8 mouse cellular contexts compared by ENCODE assay signal in the genomic region with DNA sequence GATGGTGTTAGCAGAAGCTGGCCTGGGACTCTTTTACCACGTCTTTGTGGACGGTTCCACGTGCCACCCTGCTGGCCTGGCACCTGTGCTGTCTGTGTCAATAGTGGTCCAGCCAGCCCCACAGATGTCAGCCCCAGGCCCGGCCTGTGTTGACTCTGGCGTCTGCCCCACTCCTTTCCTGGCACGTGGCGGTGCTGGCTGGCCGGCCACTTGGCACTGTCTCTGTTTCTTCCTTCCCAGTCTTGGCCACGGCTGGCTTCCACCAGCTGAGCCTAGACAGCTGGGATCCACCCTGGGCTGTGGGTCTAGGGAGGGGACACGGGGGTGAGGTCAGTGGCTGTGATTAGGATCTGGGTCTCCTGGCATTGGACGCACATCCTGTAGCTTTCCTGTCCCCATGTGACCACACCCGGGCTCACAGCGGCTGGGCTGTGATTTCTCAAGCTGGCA. TPM values are rescaled to one million over a fixed set of nuclear protein-coding genes. Genes with fewer than 3 reads are reported as not detected.
DNase-seq lines count a peak whose midpoint lies in the region; ATAC-seq and TF ChIP-seq lines count a peak whose summit lies in the region.

No protein-coding gene starts in this region.

- no peak overlapping the region for H3K9ac ChIP-seq in hindbrain, embryonic 11.5 days (ENCODE audit: low read depth, low read length)
- H3K9ac ChIP-seq in heart, embryonic 11.5 days (ENCODE audit: low read depth, low read length), result peak overlapping the region; percentile 34; the same call in 1 of the 2 replicates
- peak overlapping the region; percentile 27; the same call in 1 of the 2 replicates for H3K9ac ChIP-seq in kidney, postnatal 0 days (ENCODE audit: low read depth, low read length)
- no peak overlapping the region for H3K9ac ChIP-seq in lung, embryonic 15.5 days

- no peak for DNase-seq in hindbrain, embryonic 10.5 days (ENCODE audit: low spot score)
- no peak for DNase-seq in hindbrain, embryonic 11.5 days (ENCODE audit: low spot score)
- no peak for DNase-seq in embryonic facial prominence, embryonic 10.5 days (ENCODE audit: low spot score)
- DNase-seq in kidney, postnatal 0 days (ENCODE audit: low spot score), result peak; percentile 69
- peak; percentile 71 for DNase-seq in right cerebral cortex, postnatal 25 days
- no peak for DNase-seq in thymus, postnatal 0 days (ENCODE audit: low spot score)

- peak overlapping the region; percentile 81 for H3K27ac ChIP-seq in hindbrain, embryonic 10.5 days
- no peak overlapping the region for H3K27ac ChIP-seq in hindbrain, embryonic 11.5 days (ENCODE audit: low read depth, low read length)
- H3K27ac ChIP-seq in embryonic facial prominence, embryonic 10.5 days (replicated peaks), result peak overlapping the region; percentile 79
- 0 out of 2 replicates have a peak overlapping the region, but pooled peaks have one; percentile 41 for H3K27ac ChIP-seq in heart, embryonic 11.5 days (ENCODE audit: low read depth, low read length)
- peak overlapping the region; percentile 15 for H3K27ac ChIP-seq in kidney, postnatal 0 days
- peak overlapping the region; percentile 52 for H3K27ac ChIP-seq in lung, embryonic 15.5 days

- H3K4me3 ChIP-seq in hindbrain, embryonic 10.5 days, result peak overlapping the region; percentile 29; the same call in 1 of the 2 replicates
- H3K4me3 ChIP-seq in hindbrain, embryonic 11.5 days (ENCODE audit: low read depth, low read length), result no peak overlapping the region
- H3K4me3 ChIP-seq in embryonic facial prominence, embryonic 10.5 days, result peak overlapping the region; percentile 42
- no peak overlapping the region for H3K4me3 ChIP-seq in heart, embryonic 11.5 days (ENCODE audit: low read depth, low read length)
- H3K4me3 ChIP-seq in kidney, postnatal 0 days (replicated peaks; ENCODE audit: low read depth, low read length), result no peak overlapping the region
- H3K4me3 ChIP-seq in lung, embryonic 15.5 days, result no peak overlapping the region

- TF ChIP-seq CTCF in kidney, postnatal 0 days (IDR thresholded peaks at IDR 0.05; ENCODE audit: low read depth), result no peak

- peaks cover 96% of the 10 kb centered on the region for H3K27me3 ChIP-seq in hindbrain, embryonic 10.5 days (ENCODE audit: insufficient read depth, poor library complexity, severe bottlenecking)
- H3K27me3 ChIP-seq in hindbrain, embryonic 11.5 days (ENCODE audit: control insufficient read depth, insufficient read depth, low read length), result no peaks in the 10 kb centered on the region
- H3K27me3 ChIP-seq in embryonic facial prominence, embryonic 10.5 days (replicated peaks; ENCODE audit: low read depth, poor library complexity, severe bottlenecking), result no peaks in the 10 kb centered on the region
- no peaks in the 10 kb centered on the region for H3K27me3 ChIP-seq in heart, embryonic 11.5 days (ENCODE audit: control insufficient read depth, insufficient read depth, low read length)
- H3K27me3 ChIP-seq in kidney, postnatal 0 days (ENCODE audit: insufficient read depth, low read length), result no peaks in the 10 kb centered on the region
- H3K27me3 ChIP-seq in lung, embryonic 15.5 days, result no peaks in the 10 kb centered on the region

- peaks cover 86% of the 10 kb centered on the region for H3K36me3 ChIP-seq in hindbrain, embryonic 10.5 days
- H3K36me3 ChIP-seq in hindbrain, embryonic 11.5 days (ENCODE audit: control insufficient read depth, insufficient read depth, low read length), result peaks cover 4% of the 10 kb centered on the region; the same call in 1 of the 2 replicates
- peaks cover 96% of the 10 kb centered on the region for H3K36me3 ChIP-seq in embryonic facial prominence, embryonic 10.5 days (replicated peaks)
- peaks cover 23% of the 10 kb centered on the region for H3K36me3 ChIP-seq in heart, embryonic 11.5 days (ENCODE audit: control insufficient read depth, insufficient read depth, low read length)
- peaks cover 16% of the 10 kb centered on the region for H3K36me3 ChIP-seq in kidney, postnatal 0 days (ENCODE audit: insufficient read depth, low read length)
- H3K36me3 ChIP-seq in lung, embryonic 15.5 days, result 0 out of 2 replicates have a peak, but pooled peaks cover 3% of the 10 kb centered on the region

- H3K4me2 ChIP-seq in hindbrain, embryonic 11.5 days (replicated peaks; ENCODE audit: low read depth, low read length), result no peak overlapping the region
- H3K4me2 ChIP-seq in heart, embryonic 11.5 days, result no peak overlapping the region
- no peak overlapping the region; the same call in 1 of the 2 replicates for H3K4me2 ChIP-seq in kidney, postnatal 0 days (ENCODE audit: low read length)
- no peak overlapping the region for H3K4me2 ChIP-seq in lung, embryonic 15.5 days

- H3K4me1 ChIP-seq in hindbrain, embryonic 10.5 days (replicated peaks), result peaks cover 99% of the 10 kb centered on the region
- H3K4me1 ChIP-seq in hindbrain, embryonic 11.5 days (replicated peaks; ENCODE audit: control insufficient read depth, insufficient read depth, low read length), result peaks cover 17% of the 10 kb centered on the region; the same call in 1 of the 2 replicates
- H3K4me1 ChIP-seq in embryonic facial prominence, embryonic 10.5 days, result peaks cover 92% of the 10 kb centered on the region
- H3K4me1 ChIP-seq in heart, embryonic 11.5 days (ENCODE audit: control insufficient read depth, insufficient read depth, low read length), result peaks cover 72% of the 10 kb centered on the region
- H3K4me1 ChIP-seq in kidney, postnatal 0 days (replicated peaks; ENCODE audit: insufficient read depth, low read length), result peaks cover 66% of the 10 kb centered on the region
- H3K4me1 ChIP-seq in lung, embryonic 15.5 days, result peaks cover 89% of the 10 kb centered on the region

- no peaks in the 10 kb centered on the region for H3K9me3 ChIP-seq in hindbrain, embryonic 10.5 days
- no peaks in the 10 kb centered on the region for H3K9me3 ChIP-seq in hindbrain, embryonic 11.5 days (ENCODE audit: control insufficient read depth, low read length)
- no peaks in the 10 kb centered on the region for H3K9me3 ChIP-seq in embryonic facial prominence, embryonic 10.5 days
- H3K9me3 ChIP-seq in heart, embryonic 11.5 days (replicated peaks; ENCODE audit: control insufficient read depth, low read length), result no peaks in the 10 kb centered on the region
- no peaks in the 10 kb centered on the region for H3K9me3 ChIP-seq in kidney, postnatal 0 days (replicated peaks; ENCODE audit: low read length)
- no peaks in the 10 kb centered on the region for H3K9me3 ChIP-seq in lung, embryonic 15.5 days

- 71% methylated on average over 13 of the region's 13 CpGs for WGBS in hindbrain, embryonic 10.5 days
- WGBS in hindbrain, embryonic 11.5 days, result 70% methylated on average over 13 of the region's 13 CpGs
- WGBS in embryonic facial prominence, embryonic 10.5 days, result 74% methylated on average over 13 of the region's 13 CpGs
- WGBS in heart, embryonic 11.5 days (ENCODE audit: insufficient replicate concordance), result 65% methylated on average over 13 of the region's 13 CpGs
- WGBS in kidney, postnatal 0 days, result 39% methylated on average over 13 of the region's 13 CpGs
- 38% methylated on average over 13 of the region's 13 CpGs for WGBS in lung, embryonic 15.5 days

- no peak for ATAC-seq in hindbrain, embryonic 11.5 days (ENCODE audit: low FRiP score)
- ATAC-seq in heart, embryonic 11.5 days (replicated peaks; ENCODE audit: insufficient number of reproducible peaks, low FRiP score, low TSS enrichment), result peak; percentile 37
- ATAC-seq in kidney, postnatal 0 days (replicated peaks; ENCODE audit: low FRiP score, low read depth), result 0 out of 2 replicates have a peak, but pooled peaks have one; percentile 23
- peak; percentile 63 for ATAC-seq in lung, embryonic 15.5 days (ENCODE audit: borderline replicate concordance, extremely low read depth, low FRiP score, low TSS enrichment)

RNA-seq across cellular contexts. Expression of a gene that starts 7.5 kb away (rescaled TPM):
- 11.1 and 15.0 TPM in 2 replicates for polyA plus RNA-seq in hindbrain, embryonic 10.5 days (2016; fragmentation: Nextera tagmentation; extraction: Ambion mirVana)
- polyA plus RNA-seq in hindbrain, embryonic 11.5 days (2014; fragmentation: Nextera tagmentation; extraction: Ambion mirVana), result 4.9 and 9.0 TPM in 2 replicates
- 15.7 and 18.0 TPM in 2 replicates for polyA plus RNA-seq in embryonic facial prominence, embryonic 10.5 days (2016; fragmentation: Nextera tagmentation; extraction: Ambion mirVana)
- 4.3 and 12.7 TPM in 2 replicates for polyA plus RNA-seq in heart, embryonic 11.5 days (2014; fragmentation: Nextera tagmentation; extraction: Ambion mirVana)
- 4.1 and 4.5 TPM in 2 replicates for polyA plus RNA-seq in kidney, postnatal 0 days (2015; fragmentation: Nextera tagmentation; extraction: Ambion mirVana)
- 4.8 and 6.0 TPM in 2 replicates for polyA plus RNA-seq in lung, embryonic 15.5 days (2015; fragmentation: Nextera tagmentation; extraction: Ambion mirVana)
- 3.7 TPM in 2 replicates for polyA plus RNA-seq in thymus, postnatal 0 days (2015; fragmentation: Nextera tagmentation; extraction: Ambion mirVana)

RNA-seq across cellular contexts. Expression of a gene that starts 13.3 kb away (rescaled TPM):
- polyA plus RNA-seq in hindbrain, embryonic 10.5 days (2016; fragmentation: Nextera tagmentation; extraction: Ambion mirVana), result 130 and 152 TPM in 2 replicates
- polyA plus RNA-seq in hindbrain, embryonic 11.5 days (2014; fragmentation: Nextera tagmentation; extraction: Ambion mirVana), result 131 and 139 TPM in 2 replicates
- polyA plus RNA-seq in embryonic facial prominence, embryonic 10.5 days (2016; fragmentation: Nextera tagmentation; extraction: Ambion mirVana), result 125 and 136 TPM in 2 replicates
- polyA plus RNA-seq in heart, embryonic 11.5 days (2014; fragmentation: Nextera tagmentation; extraction: Ambion mirVana), result 87.6 and 89.2 TPM in 2 replicates
- polyA plus RNA-seq in kidney, postnatal 0 days (2015; fragmentation: Nextera tagmentation; extraction: Ambion mirVana), result 120 and 137 TPM in 2 replicates
- polyA plus RNA-seq in lung, embryonic 15.5 days (2015; fragmentation: Nextera tagmentation; extraction: Ambion mirVana), result 143 and 152 TPM in 2 replicates
- polyA plus RNA-seq in thymus, postnatal 0 days (2015; fragmentation: Nextera tagmentation; extraction: Ambion mirVana), result 129 and 131 TPM in 2 replicates

RNA-seq across cellular contexts. Expression of a gene that starts 17.5 kb away (rescaled TPM):
- polyA plus RNA-seq in hindbrain, embryonic 10.5 days (2016; fragmentation: Nextera tagmentation; extraction: Ambion mirVana), result 0.72 and 0.80 TPM in 2 replicates
- 0.26 and 0.36 TPM in 2 replicates for polyA plus RNA-seq in hindbrain, embryonic 11.5 days (2014; fragmentation: Nextera tagmentation; extraction: Ambion mirVana)
- 0.33 and 0.37 TPM in 2 replicates for polyA plus RNA-seq in embryonic facial prominence, embryonic 10.5 days (2016; fragmentation: Nextera tagmentation; extraction: Ambion mirVana)
- 0.15 and 0.31 TPM in 2 replicates for polyA plus RNA-seq in heart, embryonic 11.5 days (2014; fragmentation: Nextera tagmentation; extraction: Ambion mirVana)
- 1.6 and 1.8 TPM in 2 replicates for polyA plus RNA-seq in kidney, postnatal 0 days (2015; fragmentation: Nextera tagmentation; extraction: Ambion mirVana)
- polyA plus RNA-seq in lung, embryonic 15.5 days (2015; fragmentation: Nextera tagmentation; extraction: Ambion mirVana), result 0.59 and 0.87 TPM in 2 replicates
- 0.48 and 1.2 TPM in 2 replicates for polyA plus RNA-seq in thymus, postnatal 0 days (2015; fragmentation: Nextera tagmentation; extraction: Ambion mirVana)

RNA-seq across cellular contexts. Expression of a gene that starts 23.6 kb away (rescaled TPM):
- polyA plus RNA-seq in hindbrain, embryonic 10.5 days (2016; fragmentation: Nextera tagmentation; extraction: Ambion mirVana), result 2.6 and 4.5 TPM in 2 replicates
- 23.6 and 25.3 TPM in 2 replicates for polyA plus RNA-seq in hindbrain, embryonic 11.5 days (2014; fragmentation: Nextera tagmentation; extraction: Ambion mirVana)
- polyA plus RNA-seq in embryonic facial prominence, embryonic 10.5 days (2016; fragmentation: Nextera tagmentation; extraction: Ambion mirVana), result 3.4 TPM in 1 of 2 replicates, not detected in the other
- 8.1 TPM in 1 of 2 replicates, not detected in the other for polyA plus RNA-seq in heart, embryonic 11.5 days (2014; fragmentation: Nextera tagmentation; extraction: Ambion mirVana)
- 4.8 and 21.6 TPM in 2 replicates for polyA plus RNA-seq in kidney, postnatal 0 days (2015; fragmentation: Nextera tagmentation; extraction: Ambion mirVana)
- polyA plus RNA-seq in lung, embryonic 15.5 days (2015; fragmentation: Nextera tagmentation; extraction: Ambion mirVana), result 1.2 and 1.7 TPM in 2 replicates
- 5.3 and 15.5 TPM in 2 replicates for polyA plus RNA-seq in thymus, postnatal 0 days (2015; fragmentation: Nextera tagmentation; extraction: Ambion mirVana)

RNA-seq across cellular contexts. Expression of a gene that starts 25.6 kb away (rescaled TPM):
- 68.3 and 77.3 TPM in 2 replicates for polyA plus RNA-seq in hindbrain, embryonic 10.5 days (2016; fragmentation: Nextera tagmentation; extraction: Ambion mirVana)
- polyA plus RNA-seq in hindbrain, embryonic 11.5 days (2014; fragmentation: Nextera tagmentation; extraction: Ambion mirVana), result 33.7 and 41.8 TPM in 2 replicates
- 63.6 and 68.1 TPM in 2 replicates for polyA plus RNA-seq in embryonic facial prominence, embryonic 10.5 days (2016; fragmentation: Nextera tagmentation; extraction: Ambion mirVana)
- polyA plus RNA-seq in heart, embryonic 11.5 days (2014; fragmentation: Nextera tagmentation; extraction: Ambion mirVana), result 30.9 and 32.0 TPM in 2 replicates
- polyA plus RNA-seq in kidney, postnatal 0 days (2015; fragmentation: Nextera tagmentation; extraction: Ambion mirVana), result 44.9 and 49.0 TPM in 2 replicates
- 54.7 and 56.1 TPM in 2 replicates for polyA plus RNA-seq in lung, embryonic 15.5 days (2015; fragmentation: Nextera tagmentation; extraction: Ambion mirVana)
- polyA plus RNA-seq in thymus, postnatal 0 days (2015; fragmentation: Nextera tagmentation; extraction: Ambion mirVana), result 32.6 and 39.1 TPM in 2 replicates

Comparison
In these comparisons a context has a peak if more than half of its experiments do, and no peak if none do; other contexts are left out.
1. H3K4me3 ChIP-seq: peak in hindbrain, embryonic 10.5 days (single experiment) and embryonic facial prominence, embryonic 10.5 days (single experiment); none in hindbrain, embryonic 11.5 days (single experiment), heart, embryonic 11.5 days (single experiment), kidney, postnatal 0 days (single experiment) and lung, embryonic 15.5 days (single experiment).
2. DNase-seq: peak in kidney, postnatal 0 days (single experiment) and right cerebral cortex, postnatal 25 days (single experiment); none in hindbrain, embryonic 10.5 days (single experiment), hindbrain, embryonic 11.5 days (single experiment), embryonic facial prominence, embryonic 10.5 days (single experiment) and thymus, postnatal 0 days (single experiment).
3. H3K9ac ChIP-seq: peak in heart, embryonic 11.5 days (single experiment) and kidney, postnatal 0 days (single experiment); none in hindbrain, embryonic 11.5 days (single experiment) and lung, embryonic 15.5 days (single experiment).